ENCODE assay signal across 9 mouse cellular contexts in genomic region chr5:120698801-120699391, GRCm38 (mm10). TPM values are rescaled to one million over a fixed set of nuclear protein-coding genes. Genes with fewer than 3 reads are reported as not detected.
A peak's percentile ranks its signal among the peaks of the same experiment; 100 is the strongest.
DNase-seq lines count a peak whose midpoint lies in the region; ATAC-seq lines count a peak whose summit lies in the region.
"Had no signal": no experiment of that assay in that cellular context is flagged by ENCODE, and none has a peak within 500 bp of the region (broad histone marks: within the 10 kb centered on the region; RNA-seq: fewer than 3 reads in every experiment).

No protein-coding gene starts in this region.

- H3K4me2 ChIP-seq in heart, embryonic 11.5 days, result no peak overlapping the region
- no peak overlapping the region for H3K4me2 ChIP-seq in kidney, embryonic 16.5 days (replicated peaks; ENCODE audit: low read depth, low read length)
- H3K4me2 ChIP-seq in kidney, embryonic 14.5 days (replicated peaks; ENCODE audit: low read depth, low read length), result no peak overlapping the region
- H3K4me2 ChIP-seq: lung, embryonic 15.5 days had no signal

- no peak overlapping the region for H3K27ac ChIP-seq in heart, embryonic 11.5 days (ENCODE audit: low read depth, low read length)
- no peak overlapping the region for H3K27ac ChIP-seq in kidney, embryonic 16.5 days (ENCODE audit: low read length)
- no peak overlapping the region for H3K27ac ChIP-seq in kidney, embryonic 14.5 days (ENCODE audit: low read depth, low read length)
- H3K27ac ChIP-seq: lung, embryonic 15.5 days had no signal

- H3K4me3 ChIP-seq in heart, embryonic 11.5 days (ENCODE audit: low read depth, low read length), result no peak overlapping the region
- no peak overlapping the region for H3K4me3 ChIP-seq in kidney, embryonic 16.5 days (ENCODE audit: low read length)
- no peak overlapping the region for H3K4me3 ChIP-seq in kidney, embryonic 14.5 days (ENCODE audit: low read length)
- H3K4me3 ChIP-seq: lung, embryonic 15.5 days had no signal

- ATAC-seq in heart, embryonic 11.5 days (replicated peaks; ENCODE audit: insufficient number of reproducible peaks, low FRiP score, low TSS enrichment), result no peak
- ATAC-seq in kidney, embryonic 16.5 days (ENCODE audit: low FRiP score, low TSS enrichment), result no peak
- ATAC-seq in kidney, embryonic 14.5 days (ENCODE audit: low FRiP score, low TSS enrichment), result no peak

- no peak overlapping the region for H3K9ac ChIP-seq in heart, embryonic 11.5 days (ENCODE audit: low read depth, low read length)
- H3K9ac ChIP-seq in kidney, embryonic 16.5 days (replicated peaks; ENCODE audit: low read length), result no peak overlapping the region
- no peak overlapping the region for H3K9ac ChIP-seq in kidney, embryonic 14.5 days (ENCODE audit: low read depth, low read length)
- H3K9ac ChIP-seq: lung, embryonic 15.5 days had no signal

- WGBS in heart, embryonic 11.5 days (ENCODE audit: insufficient replicate concordance), result 53% methylated on average over 16 of the region's 16 CpGs
- WGBS in kidney, embryonic 16.5 days, result 45% methylated on average over 16 of the region's 16 CpGs
- 50% methylated on average over 16 of the region's 16 CpGs for WGBS in kidney, embryonic 14.5 days

- H3K27me3 ChIP-seq in heart, embryonic 11.5 days (ENCODE audit: control insufficient read depth, insufficient read depth, low read length), result peaks cover 80% of the 10 kb centered on the region
- H3K27me3 ChIP-seq in kidney, embryonic 16.5 days (ENCODE audit: insufficient read depth, low read length), result peaks cover 33% of the 10 kb centered on the region
- peaks cover 31% of the 10 kb centered on the region for H3K27me3 ChIP-seq in kidney, embryonic 14.5 days (ENCODE audit: control insufficient read depth, insufficient read depth, low read length)

- H3K4me1 ChIP-seq in heart, embryonic 11.5 days (ENCODE audit: control insufficient read depth, insufficient read depth, low read length), result peaks cover 8% of the 10 kb centered on the region
- H3K4me1 ChIP-seq in kidney, embryonic 16.5 days (ENCODE audit: insufficient read depth, low read length), result peaks cover 16% of the 10 kb centered on the region; the same call in 1 of the 2 replicates
- H3K4me1 ChIP-seq in kidney, embryonic 14.5 days (ENCODE audit: control insufficient read depth, insufficient read depth, low read length), result no peaks in the 10 kb centered on the region
- H3K4me1 ChIP-seq: lung, embryonic 15.5 days had no signal

- H3K9me3 ChIP-seq in heart, embryonic 11.5 days (replicated peaks; ENCODE audit: control insufficient read depth, low read length), result no peaks in the 10 kb centered on the region
- no peaks in the 10 kb centered on the region for H3K9me3 ChIP-seq in kidney, embryonic 16.5 days (ENCODE audit: low read length)
- H3K9me3 ChIP-seq in kidney, embryonic 14.5 days (ENCODE audit: control insufficient read depth, low read length), result no peaks in the 10 kb centered on the region
- H3K9me3 ChIP-seq: lung, embryonic 15.5 days had no signal

- peak; percentile 94 for DNase-seq in heart, adult 11 months
- peak; percentile 86 for DNase-seq in MN1 (ENCODE audit: low spot score)
- DNase-seq in cerebellum, postnatal 25 days, result peak; percentile 67 to 70
- DNase-seq in layer of hippocampus, postnatal 10 days (ENCODE audit: low spot score in 2 of 2), result peak; percentile 62 to 64
- DNase-seq in kidney, postnatal 4 days, result no peak

- H3K36me3 ChIP-seq in heart, embryonic 11.5 days (ENCODE audit: control insufficient read depth, insufficient read depth, low read length), result no peaks in the 10 kb centered on the region
- H3K36me3 ChIP-seq in kidney, embryonic 16.5 days (ENCODE audit: insufficient read depth, low read length), result no peaks in the 10 kb centered on the region
- no peaks in the 10 kb centered on the region for H3K36me3 ChIP-seq in kidney, embryonic 14.5 days (ENCODE audit: control insufficient read depth, insufficient read depth, low read length)
- H3K36me3 ChIP-seq: lung, embryonic 15.5 days had no signal

RNA-seq across cellular contexts. Expression of gene Dtx1, which starts 12.8 kb away (rescaled TPM):
- polyA plus RNA-seq in heart, embryonic 11.5 days (2014; fragmentation: Nextera tagmentation; extraction: Ambion mirVana), result 0.45 and 0.53 TPM in 2 replicates
- 10 to 100 TPM; 87.6 to 93.3 TPM for total RNA-seq in layer of hippocampus, postnatal 10 days (2021)
- polyA plus RNA-seq in kidney, embryonic 16.5 days (2015; fragmentation: Nextera tagmentation; extraction: Ambion mirVana), result 5.4 and 7.9 TPM in 2 replicates
- polyA plus RNA-seq in kidney, embryonic 14.5 days (2014; fragmentation: Nextera tagmentation; extraction: Ambion mirVana), result 7.3 and 10.1 TPM in 2 replicates

RNA-seq across cellular contexts. Expression of gene Rasal1, which starts 50.3 kb away (rescaled TPM):
- polyA plus RNA-seq in heart, embryonic 11.5 days (2014; fragmentation: Nextera tagmentation; extraction: Ambion mirVana), result 0.27 and 0.30 TPM in 2 replicates
- 100 to 1,000 TPM in 1 of 2 experiments, 10 to 100 TPM in 1; 77.2 to 112 TPM for total RNA-seq in layer of hippocampus, postnatal 10 days (2021)
- polyA plus RNA-seq in kidney, embryonic 16.5 days (2015; fragmentation: Nextera tagmentation; extraction: Ambion mirVana), result 0.66 and 0.70 TPM in 2 replicates
- polyA plus RNA-seq in kidney, embryonic 14.5 days (2014; fragmentation: Nextera tagmentation; extraction: Ambion mirVana), result 0.23 and 0.31 TPM in 2 replicates

RNA-seq across cellular contexts. Expression of gene Oas2, which starts 50.8 kb away (rescaled TPM):
- polyA plus RNA-seq in heart, embryonic 11.5 days (2014; fragmentation: Nextera tagmentation; extraction: Ambion mirVana), result 0.07 and 0.13 TPM in 2 replicates
- under 1 TPM in 1 of 2 experiments, not detected in 1; 0.18 TPM for total RNA-seq in layer of hippocampus, postnatal 10 days (2021)
- 0.44 and 0.51 TPM in 2 replicates for polyA plus RNA-seq in kidney, embryonic 16.5 days (2015; fragmentation: Nextera tagmentation; extraction: Ambion mirVana)
- 0.19 and 0.37 TPM in 2 replicates for polyA plus RNA-seq in kidney, embryonic 14.5 days (2014; fragmentation: Nextera tagmentation; extraction: Ambion mirVana)

Comparison
In these comparisons a context has a peak if more than half of its experiments do, and no peak if none do; other contexts are left out.
1. DNase-seq: peak in heart, adult 11 months (single experiment), MN1 (single experiment), cerebellum, postnatal 25 days (2 of 2) and layer of hippocampus, postnatal 10 days (2 of 2); none in kidney, postnatal 4 days (0 of 2).